Mouse (Mus musculus) hindbrain, embryonic 10.5 days (tissue): ENCODE measurements around the gene Fam110c. TPM values are rescaled to one million over a fixed set of nuclear protein-coding genes. Genes with fewer than 3 reads are reported as not detected.
"Not testable (repeated sequence)": the region's sequence is repeated elsewhere in the genome, so short reads cannot be mapped to it uniquely, and the experiment has no call there.

ENCODE experiments used
- DNase-seq: peaks from one replicate; pipeline ENCODE4 v3.0.0-alpha.2; 2017; ENCODE audit warnings: low spot score
- H3K27ac ChIP-seq: fragments of 300-500 bp; sonication (generic); 2 replicates; pipeline ENCODE4 v1.5.1; 2016; ENCODE audit warnings: mild to moderate bottlenecking, moderate library complexity
- H3K27me3 ChIP-seq: fragments of 300-500 bp; sonication (generic); 2 replicates; pipeline ENCODE4 v1.6.1; 2016; ENCODE audit warnings: mild to moderate bottlenecking; ENCODE audit not compliant: poor library complexity, insufficient read depth, severe bottlenecking
- H3K36me3 ChIP-seq: fragments of 300-500 bp; sonication (generic); 2 replicates; pipeline ENCODE4 v1.6.1; 2016; ENCODE audit warnings: mild to moderate bottlenecking, moderate library complexity
- H3K4me1 ChIP-seq: fragments of 300-500 bp; sonication (generic); replicated peaks from 2 replicates; pipeline ENCODE4 v1.6.1; 2016; ENCODE audit warnings: mild to moderate bottlenecking
- H3K4me3 ChIP-seq: fragments of 300-500 bp; sonication (generic); 2 replicates; pipeline ENCODE4 v1.5.1; 2016; ENCODE audit warnings: mild to moderate bottlenecking, moderate library complexity
- H3K9me3 ChIP-seq: fragments of 300-500 bp; sonication (generic); 2 replicates; pipeline ENCODE4 v1.6.1; 2016; ENCODE audit warnings: mild to moderate bottlenecking, moderate library complexity
- WGBS: fragments of 180-500 bp; shearing (Covaris S2); methylation state at CpG from one replicate; pipeline ENCODE4 v1.1.7; 2016; 5-methylcytosine and 5-hydroxymethylcytosine counted together
- polyA plus RNA-seq: library from polyadenylated mRNA; unstranded; fragments of >200 nt; fragmentation: Nextera tagmentation; extraction: Ambion mirVana; gene quantifications from 2 replicates; pipeline ENCODE4 v1.2.1, GENCODE M21; 2016

Gene Fam110c
- 0.30 and 0.31 TPM in 2 replicates for polyA plus RNA-seq

DNA sequence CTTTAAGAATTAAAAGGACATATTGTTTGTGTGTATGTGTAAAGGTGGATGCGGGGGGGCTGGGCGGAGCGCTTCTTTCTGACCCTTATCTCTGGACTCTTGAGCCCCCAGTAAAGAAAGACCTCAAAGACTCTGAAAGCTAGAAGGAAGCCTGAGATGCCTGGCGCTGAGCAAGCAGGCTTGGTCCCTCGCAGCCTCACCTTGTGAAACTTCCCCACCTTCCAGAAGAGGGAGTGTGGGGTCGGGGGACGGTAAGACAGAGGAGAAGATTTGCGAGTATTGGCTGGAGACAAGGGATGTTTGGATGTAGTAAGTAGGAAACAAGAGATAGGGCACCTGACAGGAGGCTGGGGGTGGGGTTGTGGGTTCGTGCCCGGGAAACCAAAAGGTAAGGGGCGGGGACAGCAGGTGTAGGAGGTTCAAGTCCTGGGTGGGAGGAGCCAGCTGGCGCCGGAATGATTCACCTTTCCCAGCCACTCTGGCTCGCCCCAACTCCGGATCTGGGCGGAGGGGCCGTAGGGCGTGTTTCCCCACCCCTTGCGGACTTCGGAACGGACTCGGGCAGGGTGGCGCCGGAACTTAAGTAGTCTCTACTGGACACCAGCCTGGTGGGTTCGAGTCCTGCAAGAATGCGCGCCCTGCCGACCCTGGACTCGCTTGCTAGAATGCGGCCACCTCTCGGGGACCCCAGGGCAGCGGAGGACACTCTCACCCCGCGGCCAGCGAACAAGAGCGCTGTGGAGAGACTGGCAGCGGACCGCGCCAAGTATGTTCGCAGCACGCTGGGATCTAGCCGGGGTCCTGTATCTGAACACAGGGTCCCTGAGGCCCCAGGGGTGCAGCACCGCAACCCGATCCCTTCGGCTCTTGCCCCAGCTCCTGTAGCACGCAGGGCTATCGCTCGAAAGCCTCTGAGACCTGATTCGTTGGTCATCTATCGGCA is at the start of gene Fam110c:
Gene Fam110c, plus strand, starts transcription at position 450 of the 943 bp plus-strand sequence.
- Histone ChIP-seq H3K27ac (peak within 1 kb of the TSS; percentile 70), H3K27me3 (peaks cover 62% of the 10 kb centered on the region)
- WGBS, result 1% methylated on average over 50 of the region's 50 CpGs

GRCm38 (mm10) chr12:31026423-31026822 is 47.2 kb upstream of the Fam110c start:
- H3K4me1 ChIP-seq, result no peaks in the 10 kb centered on the region
- H3K4me3 ChIP-seq, result no peak overlapping the region
- DNase-seq, result no peak
- H3K27me3 ChIP-seq, result no peaks in the 10 kb centered on the region
- no peak overlapping the region for H3K27ac ChIP-seq
- peaks cover 3% of the 10 kb centered on the region; the same call in 1 of the 2 replicates for H3K9me3 ChIP-seq
- 68% methylated on average over 7 of the region's 7 CpGs for WGBS
- no peaks in the 10 kb centered on the region for H3K36me3 ChIP-seq

More for the DNA sequence above, at the start of gene Fam110c:
- peak; percentile 57 for DNase-seq
- Histone ChIP-seq H3K4me1 (peaks cover 18% of the 10 kb centered on the region), H3K9me3 (no peaks in the 10 kb centered on the region), H3K4me3 (peak within 1 kb of the TSS; percentile 63), H3K36me3 (no peaks in the 10 kb centered on the region)

DNA sequence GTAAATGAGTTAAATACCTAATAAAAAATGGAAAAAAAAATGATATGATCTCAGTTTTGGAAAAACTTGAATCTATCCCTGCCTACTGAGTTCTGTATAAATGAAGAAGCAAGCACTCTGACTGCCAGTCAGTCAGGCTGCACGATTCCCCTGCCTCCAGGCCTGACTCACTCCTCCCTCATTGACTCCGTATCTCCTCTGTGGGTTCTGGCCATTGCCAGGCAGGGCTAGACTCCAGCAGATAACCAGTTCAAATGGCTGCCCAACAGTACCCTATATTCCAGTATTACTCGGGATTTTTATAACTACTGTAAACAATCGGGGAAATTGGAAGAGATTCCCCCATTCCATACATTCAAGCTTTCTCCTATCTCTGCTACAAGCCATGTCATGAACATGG is 21.6 kb upstream of the Fam110c start:
- no peaks in the 10 kb centered on the region for H3K9me3 ChIP-seq
- no peak for DNase-seq
- no peaks in the 10 kb centered on the region for H3K36me3 ChIP-seq
- H3K4me3 ChIP-seq, result no peak overlapping the region
- WGBS, result 90% methylated on average over 4 of the region's 4 CpGs
- H3K4me1 ChIP-seq, result no peaks in the 10 kb centered on the region
- H3K27me3 ChIP-seq, result no peaks in the 10 kb centered on the region
- H3K27ac ChIP-seq, result no peak overlapping the region

GRCm38 (mm10) chr12:31056291-31056864 is 17.3 kb upstream of the Fam110c start:
- Histone ChIP-seq H3K27me3 (no peaks in the 10 kb centered on the region), H3K36me3 (no peaks in the 10 kb centered on the region), H3K4me3 (no peak overlapping the region), H3K4me1 (no peaks in the 10 kb centered on the region), H3K27ac (no peak overlapping the region), H3K9me3 (no peaks in the 10 kb centered on the region)
- WGBS, result 84% methylated on average over 6 of the region's 6 CpGs
- no peak for DNase-seq

GRCm38 (mm10) chr12:31059393-31059853 is 14.2 kb upstream of the Fam110c start:
- Histone ChIP-seq H3K4me3 (no peak overlapping the region), H3K9me3 (no peaks in the 10 kb centered on the region), H3K27me3 (no peaks in the 10 kb centered on the region), H3K4me1 (no peaks in the 10 kb centered on the region), H3K27ac (no peak overlapping the region), H3K36me3 (no peaks in the 10 kb centered on the region)
- WGBS, result 58% methylated on average over 8 of the region's 8 CpGs
- DNase-seq, result no peak

DNA sequence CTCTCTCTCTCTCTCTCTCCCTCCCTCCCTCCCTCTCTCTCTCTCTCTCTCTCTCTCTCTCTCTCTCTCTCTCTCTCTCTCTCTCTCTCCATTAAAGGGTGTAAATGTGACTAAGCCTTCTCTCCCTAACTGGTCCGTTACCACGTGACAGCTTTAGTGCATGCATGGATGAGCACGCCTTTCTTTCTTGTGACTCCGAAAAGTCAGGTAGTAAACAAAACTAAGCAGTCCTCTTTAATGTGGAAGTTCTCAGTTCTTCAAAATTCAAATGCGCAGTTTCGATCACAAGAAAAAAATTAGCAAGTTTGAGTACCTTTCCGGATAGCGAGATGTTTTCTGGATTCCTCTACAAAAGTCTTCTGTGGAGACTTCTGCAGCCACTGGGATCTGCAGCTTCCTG is 13.4 kb upstream of the Fam110c start:
- Histone ChIP-seq H3K27ac (no peak overlapping the region), H3K4me1 (no peaks in the 10 kb centered on the region), H3K36me3 (no peaks in the 10 kb centered on the region), H3K4me3 (no peak overlapping the region), H3K9me3 (no peaks in the 10 kb centered on the region), H3K27me3 (no peaks in the 10 kb centered on the region)
- WGBS, result 61% methylated on average over 8 of the region's 8 CpGs
- DNase-seq, result no peak

GRCm38 (mm10) chr12:31071222-31071621 is 2.4 kb upstream of the Fam110c start:
- DNase-seq, result no peak
- WGBS, result 88% methylated on average over 5 of the region's 5 CpGs

GRCm38 (mm10) chr12:31074355-31074786 is 710 bp downstream of the Fam110c start:
- Histone ChIP-seq H3K27me3 (peaks cover 62% of the 10 kb centered on the region), H3K4me1 (peaks cover 18% of the 10 kb centered on the region), H3K4me3 (peak overlapping the region; percentile 63), H3K27ac (peak overlapping the region; percentile 70)
- not testable (repeated sequence) for H3K9me3 ChIP-seq, DNase-seq, H3K36me3 ChIP-seq
- under 1% methylated on average over 18 of the region's 18 CpGs for WGBS

More at GRCm38 (mm10) chr12:31071222-31071621, 2.4 kb upstream of the Fam110c start:
- Histone ChIP-seq H3K9me3 (no peaks in the 10 kb centered on the region), H3K27me3 (peaks cover 49% of the 10 kb centered on the region), H3K4me3 (no peak overlapping the region), H3K4me1 (peaks cover 18% of the 10 kb centered on the region), H3K27ac (no peak overlapping the region), H3K36me3 (no peaks in the 10 kb centered on the region)

- 3% methylated on average over 24 of the region's 24 CpGs for WGBS
Measured at GRCm38 (mm10) chr12:31074839-31075538, 1.3 kb downstream of the Fam110c start.

DNA sequence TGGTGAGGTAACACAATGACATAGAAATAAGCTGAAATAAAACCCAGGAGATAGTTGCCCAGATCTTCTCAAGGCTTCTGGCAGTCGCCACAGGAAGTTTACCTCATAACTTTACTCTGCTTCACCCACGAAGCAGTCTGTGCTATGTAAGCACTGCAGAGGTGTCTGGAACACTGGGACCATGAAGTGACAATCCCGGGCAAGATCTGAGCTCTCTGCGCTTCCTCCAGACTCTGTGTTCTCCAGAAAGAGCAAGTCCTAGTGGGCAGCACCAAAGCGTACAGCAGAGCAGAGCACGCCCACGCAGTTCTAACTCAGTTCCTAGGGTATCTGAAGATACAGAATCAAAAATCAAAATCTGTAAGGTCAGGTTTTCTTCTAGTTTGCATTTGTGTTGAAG is 3.4 kb downstream of the Fam110c start:
- no peak for DNase-seq
- WGBS, result 83% methylated on average over 7 of the region's 7 CpGs
- peaks cover 52% of the 10 kb centered on the region for H3K27me3 ChIP-seq

More at GRCm38 (mm10) chr12:31074839-31075538, 1.3 kb downstream of the Fam110c start:
- Histone ChIP-seq H3K4me1 (peaks cover 18% of the 10 kb centered on the region), H3K27ac (no peak overlapping the region), H3K27me3 (peaks cover 62% of the 10 kb centered on the region), H3K9me3 (no peaks in the 10 kb centered on the region), H3K4me3 (peak overlapping the region; percentile 45), H3K36me3 (no peaks in the 10 kb centered on the region)
- peak; percentile 54 for DNase-seq

GRCm38 (mm10) chr12:31078030-31078429 is 4.4 kb downstream of the Fam110c start:
- no peaks in the 10 kb centered on the region for H3K36me3 ChIP-seq
- 59% methylated on average over 4 of the region's 4 CpGs for WGBS
- no peak overlapping the region for H3K4me3 ChIP-seq
- no peak overlapping the region for H3K27ac ChIP-seq
- H3K9me3 ChIP-seq, result no peaks in the 10 kb centered on the region
- H3K27me3 ChIP-seq, result peaks cover 42% of the 10 kb centered on the region
- H3K4me1 ChIP-seq, result peaks cover 18% of the 10 kb centered on the region
- no peak for DNase-seq

More for the DNA sequence above, 3.4 kb downstream of the Fam110c start:
- peaks cover 18% of the 10 kb centered on the region for H3K4me1 ChIP-seq
- no peaks in the 10 kb centered on the region for H3K9me3 ChIP-seq
- H3K36me3 ChIP-seq, result no peaks in the 10 kb centered on the region
- no peak overlapping the region for H3K4me3 ChIP-seq
- no peak overlapping the region for H3K27ac ChIP-seq

- Histone ChIP-seq H3K4me3 (no peak overlapping the region), H3K4me1 (peaks cover under 1% of the 10 kb centered on the region; the same call in 1 of the 2 replicates), H3K36me3 (no peaks in the 10 kb centered on the region), H3K27ac (no peak overlapping the region), H3K9me3 (no peaks in the 10 kb centered on the region), H3K27me3 (peaks cover 21% of the 10 kb centered on the region)
- DNase-seq, result no peak
- WGBS, result 73% methylated on average over 6 of the region's 6 CpGs
Measured at GRCm38 (mm10) chr12:31080352-31080751, 6.7 kb downstream of the Fam110c start.
